Mouse (Mus musculus): ENCODE results near the gene Larp4.
"Not testable (repeated sequence)": the region's sequence is repeated elsewhere in the genome, so short reads cannot be mapped to it uniquely, and the experiment has no call there.

Larp4 gene

GRCm38 (mm10) chr15:99969765-99970164, at the start of gene Larp4:
Gene Larp4 (plus strand): TSS chr15:99970065.
- DNase-seq (ENCODE audit: extremely low spot score, low spot score) = not testable (repeated sequence)

GRCm38 (mm10) chr15:99931231-99931630, 38.6 kb upstream of the Larp4 start:
- no peak for DNase-seq (ENCODE audit: extremely low spot score, low spot score)

GRCm38 (mm10) chr15:99934501-99934900, 35.4 kb upstream of the Larp4 start:
- DNase-seq (ENCODE audit: extremely low spot score, low spot score) = no peak

- DNase-seq (ENCODE audit: extremely low spot score, low spot score) = no peak
Observed at GRCm38 (mm10) chr15:99936659-99937058, 33.2 kb upstream of the Larp4 start.

DNA sequence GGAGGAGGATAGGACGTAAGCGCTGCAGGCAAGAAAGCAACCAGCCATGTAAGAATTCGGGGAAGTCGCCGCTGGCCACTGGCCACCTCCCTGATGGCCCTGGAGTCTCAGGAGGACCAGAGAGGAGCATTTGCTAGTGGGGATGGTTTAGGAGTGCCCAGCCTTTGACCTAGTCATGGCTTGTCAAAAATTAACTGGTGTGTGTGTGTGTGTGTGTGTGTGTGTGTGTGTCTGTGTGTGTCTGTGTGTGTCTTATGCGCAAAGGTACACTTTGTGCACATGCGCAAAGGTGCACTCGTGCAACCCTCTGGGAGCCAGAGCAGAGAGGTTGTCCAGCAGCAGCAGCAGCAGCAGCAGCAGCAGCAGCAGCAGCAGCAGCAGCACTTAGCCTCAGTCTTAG, 32.0 kb upstream of the Larp4 start:
- no peak for DNase-seq (ENCODE audit: extremely low spot score, low spot score)

DNA sequence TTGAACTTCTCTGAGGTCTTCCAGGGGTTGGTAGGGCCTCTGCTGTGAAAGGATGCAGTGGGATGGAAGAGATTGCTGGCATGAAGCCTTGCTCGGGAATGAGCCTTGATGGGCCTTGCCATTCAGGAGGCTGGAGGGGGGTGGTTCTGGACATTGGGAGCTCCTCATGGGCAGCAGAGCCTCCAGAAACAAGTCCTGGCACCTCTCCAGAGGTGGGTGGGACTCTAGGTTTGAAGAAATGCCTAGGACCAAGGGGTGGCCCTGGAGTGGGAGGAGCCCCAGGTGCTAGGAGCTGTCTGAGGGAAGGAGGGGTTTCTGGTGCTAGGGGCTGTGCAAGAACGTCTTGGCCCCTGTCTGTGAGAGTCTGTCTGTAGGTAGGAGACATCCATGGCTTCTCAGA, 29.4 kb upstream of the Larp4 start:
- DNase-seq (ENCODE audit: extremely low spot score, low spot score) = no peak

- no peak for DNase-seq (ENCODE audit: extremely low spot score, low spot score)
Observed at GRCm38 (mm10) chr15:99940970-99941630, 28.8 kb upstream of the Larp4 start.

- DNase-seq (ENCODE audit: extremely low spot score, low spot score) = no peak
Observed at GRCm38 (mm10) chr15:99955324-99955723, 14.5 kb upstream of the Larp4 start.

DNA sequence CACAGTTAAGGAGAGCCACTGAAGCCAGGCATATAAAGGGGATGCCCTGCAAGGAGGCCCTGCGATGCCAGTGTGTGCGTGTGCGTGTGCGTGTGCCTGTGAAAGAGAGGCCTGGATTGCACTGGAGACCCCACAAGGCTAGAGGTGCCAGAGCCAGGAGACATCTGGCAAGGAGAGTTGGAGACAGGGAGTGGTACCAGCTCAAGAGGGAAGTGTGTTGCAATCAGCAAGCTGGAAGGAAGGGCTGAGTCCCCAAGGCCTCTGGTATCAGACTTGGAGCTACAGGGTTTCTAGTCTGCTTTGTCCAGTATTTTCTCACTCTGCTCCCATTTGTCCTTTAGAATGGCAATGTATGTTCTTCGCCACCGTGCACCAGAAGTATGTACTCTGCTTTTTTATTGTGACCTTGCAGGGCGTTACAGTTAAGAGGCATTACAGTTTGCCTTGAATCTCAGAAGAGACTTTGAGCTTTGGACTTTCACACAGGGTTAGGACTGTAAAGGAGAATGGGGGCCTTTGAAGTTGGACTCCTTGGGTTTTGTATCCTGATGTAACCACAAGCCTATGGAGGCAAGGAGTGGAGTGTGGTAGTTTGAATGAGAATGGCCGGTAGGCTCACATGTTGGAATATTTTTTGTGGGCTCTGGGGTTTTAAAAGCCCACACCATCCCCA, 4.6 kb upstream of the Larp4 start:
- DNase-seq (ENCODE audit: extremely low spot score, low spot score) = no peak

- DNase-seq (ENCODE audit: extremely low spot score, low spot score) = no peak
Observed at GRCm38 (mm10) chr15:99966961-99967360, 2.9 kb upstream of the Larp4 start, which contains the start of gene Fam186a. Gene Fam186a (minus strand): TSS chr15:99967061.

DNA sequence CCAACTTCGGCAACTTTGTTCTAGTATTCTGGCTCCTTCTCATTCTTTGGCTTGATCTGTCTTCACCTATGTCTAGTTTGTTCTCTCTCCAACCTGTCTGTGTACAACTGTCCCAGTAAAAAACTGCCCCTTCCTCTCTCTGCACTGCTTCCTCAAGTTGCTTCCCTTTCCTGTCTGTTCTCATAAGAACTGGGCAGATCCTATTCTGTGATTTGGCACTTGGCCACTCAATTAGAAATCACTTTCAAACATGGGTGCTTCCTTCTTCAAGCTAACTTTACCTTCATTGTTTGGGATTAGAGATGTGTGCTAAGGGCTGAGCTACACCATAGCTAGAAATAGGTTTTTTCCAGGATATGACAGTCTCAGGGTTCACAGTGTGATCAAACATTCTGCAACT, 741 bp downstream of the Larp4 start:
- no peak for DNase-seq (ENCODE audit: extremely low spot score, low spot score)

GRCm38 (mm10) chr15:99972361-99972988, 2.6 kb downstream of the Larp4 start:
- DNase-seq (ENCODE audit: extremely low spot score, low spot score) = peak; percentile 98

GRCm38 (mm10) chr15:99972989-99973911, 3.4 kb downstream of the Larp4 start:
- peak; percentile 92 for DNase-seq (ENCODE audit: extremely low spot score, low spot score)

DNA sequence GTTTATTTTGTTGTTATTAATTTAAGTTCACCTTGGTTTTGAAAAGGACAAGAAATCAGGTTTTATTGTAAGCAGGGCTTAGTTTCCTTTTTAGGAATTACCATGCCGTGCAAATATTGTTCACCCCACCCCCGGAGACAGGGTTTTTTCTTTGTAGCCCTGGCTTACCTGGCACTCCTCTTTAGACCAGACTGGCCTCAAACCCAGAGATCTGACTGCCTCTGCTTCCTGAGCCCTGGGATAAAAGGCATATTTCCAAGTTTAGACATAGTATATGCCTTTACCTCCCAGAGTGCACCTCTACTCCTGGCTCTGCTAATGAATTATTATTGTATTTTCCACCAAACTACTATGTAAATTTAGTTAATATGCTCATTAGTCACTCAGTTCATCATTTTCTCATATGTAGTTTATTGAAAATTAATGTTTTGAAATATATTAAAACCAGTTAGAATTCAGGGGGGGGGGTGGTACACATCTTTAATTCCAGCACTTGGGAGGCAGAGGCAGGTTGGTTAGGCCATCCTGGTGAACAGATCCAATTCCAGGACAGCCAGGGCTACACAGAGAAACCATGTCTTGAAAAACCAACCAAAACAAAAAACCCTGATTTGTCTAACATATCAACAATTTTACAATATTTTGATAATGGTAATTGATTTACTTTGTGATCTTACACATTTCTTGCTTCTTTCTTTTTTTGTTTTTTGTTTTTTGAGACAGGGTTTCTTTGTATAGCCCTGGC, 4.8 kb downstream of the Larp4 start:
- DNase-seq (ENCODE audit: extremely low spot score, low spot score) = no peak

GRCm38 (mm10) chr15:99976121-99976520, 6.3 kb downstream of the Larp4 start:
- not testable (repeated sequence) for DNase-seq (ENCODE audit: extremely low spot score, low spot score)

- no peak for DNase-seq (ENCODE audit: extremely low spot score, low spot score)
Observed at GRCm38 (mm10) chr15:99979266-99979665, 9.4 kb downstream of the Larp4 start.

- DNase-seq (ENCODE audit: extremely low spot score, low spot score) = no peak
Observed at GRCm38 (mm10) chr15:99979715-99980114, 9.8 kb downstream of the Larp4 start.

DNA sequence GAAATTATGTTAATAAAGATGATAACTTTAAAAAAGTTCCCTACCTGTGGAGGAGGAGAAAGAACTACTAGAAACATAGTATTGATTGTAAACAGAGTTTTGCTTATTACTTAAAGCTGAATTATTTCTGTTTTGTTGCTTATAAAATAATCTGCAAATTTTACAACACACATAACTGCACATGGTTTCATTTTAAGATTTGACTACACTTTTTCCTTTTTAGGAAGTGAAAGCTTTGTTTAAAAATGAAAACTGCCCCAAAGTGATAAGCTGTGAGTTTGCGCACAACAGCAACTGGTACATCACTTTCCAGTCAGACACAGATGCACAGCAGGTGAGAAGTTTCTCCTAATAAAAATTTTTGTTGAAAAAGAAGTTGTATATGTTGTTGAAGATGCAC, 23.2 kb downstream of the Larp4 start:
- no peak for DNase-seq (ENCODE audit: extremely low spot score, low spot score)

DNA sequence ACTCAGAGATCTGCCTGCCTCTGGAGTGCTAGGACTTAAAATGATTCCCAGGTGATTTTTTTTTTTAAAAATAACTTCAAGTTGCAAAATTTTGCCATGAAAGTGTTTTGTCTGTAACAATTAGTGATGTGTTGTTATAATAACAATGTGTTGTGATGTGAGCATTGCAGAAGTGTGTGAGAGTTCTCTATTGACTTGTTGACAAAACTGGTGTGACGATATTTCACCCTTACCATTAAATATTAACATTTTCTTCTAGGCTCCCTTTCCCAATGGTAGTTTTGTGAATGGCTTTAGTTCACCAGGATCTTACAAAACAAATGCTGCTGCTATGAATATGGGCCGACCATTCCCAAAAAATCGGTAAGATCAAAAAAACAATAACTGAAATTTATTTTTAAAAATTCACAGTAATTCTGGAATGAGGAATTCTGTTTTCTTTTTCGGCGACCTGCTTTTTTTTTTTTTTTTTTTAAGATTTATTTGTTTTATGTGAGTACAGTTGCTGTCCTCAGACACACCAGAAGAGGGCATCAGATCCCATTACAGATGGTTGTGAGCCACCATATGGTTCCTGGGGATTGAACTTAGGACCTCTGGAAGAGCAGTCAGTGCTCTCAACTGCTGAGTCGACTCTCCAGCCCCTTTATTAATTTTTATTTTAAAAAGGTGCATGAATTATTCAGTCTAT, 27.4 kb downstream of the Larp4 start:
- no peak for DNase-seq (ENCODE audit: extremely low spot score, low spot score)

GRCm38 (mm10) chr15:99999390-99999789, 29.5 kb downstream of the Larp4 start:
- DNase-seq (ENCODE audit: extremely low spot score, low spot score) = no peak

Measured in neural tube, embryonic 10.5 days (tissue).